Mouse (Mus musculus): Measurements from ENCODE around the gene Ccdc137.
"Not testable (repeated sequence)": the region's sequence is repeated elsewhere in the genome, so short reads cannot be mapped to it uniquely, and the experiment has no call there.

Gene Ccdc137
- long read RNA-seq, experiment 1, transcript Ccdc137-201 (6 exons, 2,778 nt) = major isoform, 10 of 19 reads
- long read RNA-seq, experiment 1, partial matches to known transcripts = 3 of 19 reads
- long read RNA-seq, experiment 1, other reads (novel, unspliced or antisense) = 6 of 19 reads
- long read RNA-seq, experiment 2, transcript Ccdc137-201 (6 exons, 2,778 nt) = major isoform, 7 of 11 reads
- long read RNA-seq, experiment 2, partial matches to known transcripts = 2 of 11 reads
- long read RNA-seq, experiment 2, other reads (novel, unspliced or antisense) = 2 of 11 reads

- intact Hi-C loops (cut with DNase I) = no loop called here
Observed at GRCm38 (mm10) chr11:120457772-120458751, at the start of gene Ccdc137, which contains the start of gene Oxld1. Gene Ccdc137 (plus strand): TSS chr11:120458115. Gene Oxld1 (minus strand): TSS chr11:120458068.

GRCm38 (mm10) chr11:120413621-120414020 lies 44.3 kb upstream of the Ccdc137 start:
- intact Hi-C loops (cut with DNase I) = not testable (repeated sequence)

GRCm38 (mm10) chr11:120417852-120418251 lies 40.1 kb upstream of the Ccdc137 start:
- intact Hi-C loops (cut with DNase I) = no loop called here

- intact Hi-C loops (cut with DNase I) = no loop called here
Observed at GRCm38 (mm10) chr11:120418592-120418991, 39.3 kb upstream of the Ccdc137 start.

GRCm38 (mm10) chr11:120422651-120423568 lies 35.0 kb upstream of the Ccdc137 start:
- intact Hi-C loops (cut with DNase I) = no loop called here

- intact Hi-C loops (cut with DNase I) = no loop called here
Observed at GRCm38 (mm10) chr11:120423569-120424295, 34.2 kb upstream of the Ccdc137 start.

GRCm38 (mm10) chr11:120426727-120427126 lies 31.2 kb upstream of the Ccdc137 start:
- intact Hi-C loops (cut with DNase I) = loop anchor here (5.0 kb wide), 1 partner anchor 44 kb away; no protein-coding TSS in a partner anchor

GRCm38 (mm10) chr11:120437152-120437856 lies 20.6 kb upstream of the Ccdc137 start, which contains the start of gene Nploc4:
Gene Nploc4 (minus strand): TSS chr11:120437708.
- intact Hi-C loops (cut with DNase I) = no loop called here

- intact Hi-C loops (cut with DNase I) = no loop called here
Observed at GRCm38 (mm10) chr11:120437857-120438385, 20.0 kb upstream of the Ccdc137 start.

GRCm38 (mm10) chr11:120442344-120442743 lies 15.6 kb upstream of the Ccdc137 start, which contains the start of gene Tspan10:
Gene Tspan10 (plus strand): TSS chr11:120442644.
- intact Hi-C loops (cut with DNase I) = no loop called here

- intact Hi-C loops (cut with DNase I) = no loop called here
Observed at GRCm38 (mm10) chr11:120442765-120443280, 15.1 kb upstream of the Ccdc137 start.

- intact Hi-C loops (cut with DNase I) = no loop called here
Observed at GRCm38 (mm10) chr11:120444106-120444505, 13.8 kb upstream of the Ccdc137 start.

GRCm38 (mm10) chr11:120445475-120445874 lies 12.4 kb upstream of the Ccdc137 start:
- intact Hi-C loops (cut with DNase I) = no loop called here

- intact Hi-C loops (cut with DNase I) = no loop called here
Observed at GRCm38 (mm10) chr11:120447179-120447578, 10.7 kb upstream of the Ccdc137 start.

- intact Hi-C loops (cut with DNase I) = no loop called here
Observed at GRCm38 (mm10) chr11:120452246-120452645, 5.7 kb upstream of the Ccdc137 start.

- intact Hi-C loops (cut with DNase I) = no loop called here
Observed at GRCm38 (mm10) chr11:120453306-120453705, 4.6 kb upstream of the Ccdc137 start, which contains the start of gene Pde6g. Gene Pde6g (minus strand): TSS chr11:120453500.

GRCm38 (mm10) chr11:120454965-120455364 lies 3.0 kb upstream of the Ccdc137 start:
- intact Hi-C loops (cut with DNase I) = no loop called here

GRCm38 (mm10) chr11:120455413-120455812 lies 2.5 kb upstream of the Ccdc137 start:
- intact Hi-C loops (cut with DNase I) = no loop called here

GRCm38 (mm10) chr11:120457370-120457769 lies 545 bp upstream of the Ccdc137 start:
- intact Hi-C loops (cut with DNase I) = no loop called here
